Mouse (Mus musculus): Measurements from ENCODE around the gene Nxnl1.

Gene Nxnl1

GRCm38 (mm10) chr8:71511644-71512043 is 54.8 kb downstream of the Nxnl1 start, which contains the start of gene Plvap:
TSS of gene Plvap (minus strand) at chr8:71511752.
- DNase-seq: no peak

All from right cerebral cortex, postnatal 4 days (tissue).